Mouse (Mus musculus): ENCODE data around the gene Patz1. TPM values are rescaled to one million over a fixed set of nuclear protein-coding genes. Genes with fewer than 3 reads are reported as not detected.

Patz1 gene
- polyA plus RNA-seq, 1 experiment from 2014 or later: 61.3 TPM

DNA sequence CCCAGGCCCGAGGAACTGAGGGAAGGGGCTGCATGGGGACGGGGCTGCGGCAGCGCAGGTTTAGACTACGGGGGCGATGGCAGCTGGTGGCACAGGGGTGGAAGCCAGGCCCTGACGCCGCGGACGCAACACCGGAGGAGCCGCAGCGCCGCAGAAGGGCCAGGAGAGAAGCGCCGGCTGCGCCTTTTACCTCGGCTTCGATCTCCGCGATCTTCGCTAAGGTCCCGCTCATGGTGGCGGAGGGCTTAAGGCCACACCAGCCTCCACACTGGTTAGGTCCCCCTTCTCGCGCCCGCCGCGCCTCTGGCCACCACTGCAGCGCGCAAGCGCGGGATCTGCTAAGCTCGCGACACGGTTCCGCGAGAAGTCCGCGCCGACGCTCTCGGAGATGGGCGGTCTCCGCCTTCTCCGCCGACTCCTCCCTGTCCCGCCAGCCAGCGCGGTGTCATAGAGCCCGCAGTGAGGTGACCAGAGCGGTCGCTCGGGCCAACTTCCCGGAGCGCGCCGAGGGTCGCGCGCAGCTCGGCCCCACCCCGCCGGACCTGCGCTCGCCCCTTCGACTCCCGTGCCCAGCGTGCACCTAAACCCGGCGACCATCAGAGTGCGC, 22.5 kb upstream of the Patz1 start, which contains the start of gene Drg1:
Gene Drg1, minus strand, starts transcription at position 337 of the 607 bp plus-strand sequence.
- H3K4me1 ChIP-seq (ENCODE audit: insufficient read depth): no peaks in the 10 kb centered on the region
- under 1% methylated on average over 72 of the region's 72 CpGs for WGBS
- peak within 1 kb of the TSS; percentile 87 for H3K9ac ChIP-seq
- H3K4me2 ChIP-seq: peak within 1 kb of the TSS; percentile 76
- peak within 1 kb of the TSS; percentile 88 for H3K27ac ChIP-seq (ENCODE audit: low read depth)
- TF ChIP-seq CTCF (IDR thresholded peaks at IDR 0.05; ENCODE audit: low read depth): no peak
- peak; percentile 99 for DNase-seq
- no peaks in the 10 kb centered on the region for H3K27me3 ChIP-seq (ENCODE audit: insufficient read depth, low read length)
- H3K4me3 ChIP-seq (ENCODE audit: low read depth, low read length): peak within 1 kb of the TSS; percentile 64
- ATAC-seq (ENCODE audit: insufficient read depth): peak; percentile 99
- H3K9me3 ChIP-seq (ENCODE audit: low read depth, low read length): no peaks in the 10 kb centered on the region
- H3K36me3 ChIP-seq (ENCODE audit: insufficient read depth): peaks cover 33% of the 10 kb centered on the region

DNA sequence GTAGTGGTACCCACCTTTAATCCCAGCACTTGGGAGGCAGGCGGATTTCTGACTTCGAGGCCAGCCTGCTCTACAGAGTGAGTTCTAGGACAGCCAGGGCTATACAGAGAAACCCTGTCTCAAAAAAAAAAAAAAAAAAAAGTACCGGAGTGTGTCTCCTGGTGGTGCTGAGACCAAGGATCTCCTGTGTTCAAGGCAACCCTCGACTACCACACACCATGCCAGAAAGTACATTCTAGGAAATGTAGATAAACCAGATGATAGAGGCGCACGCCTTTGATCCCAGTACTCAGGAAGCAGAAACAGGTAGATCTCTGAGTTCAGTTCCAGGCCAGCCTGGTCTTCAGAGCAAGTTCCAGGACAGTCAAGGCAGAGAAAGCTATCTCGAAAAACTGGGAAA, 21.5 kb upstream of the Patz1 start:
- WGBS: 48% methylated on average over 7 of the region's 7 CpGs
- no peaks in the 10 kb centered on the region for H3K27me3 ChIP-seq (ENCODE audit: insufficient read depth, low read length)
- H3K4me1 ChIP-seq (ENCODE audit: insufficient read depth): no peaks in the 10 kb centered on the region
- no peak for TF ChIP-seq CTCF (IDR thresholded peaks at IDR 0.05; ENCODE audit: low read depth)
- H3K9ac ChIP-seq: peak overlapping the region; percentile 87
- ATAC-seq (ENCODE audit: insufficient read depth) (no peak), DNase-seq (no peak)
- H3K27ac ChIP-seq (ENCODE audit: low read depth): no peak overlapping the region
- no peaks in the 10 kb centered on the region for H3K9me3 ChIP-seq (ENCODE audit: low read depth, low read length)
- H3K4me3 ChIP-seq (ENCODE audit: low read depth, low read length): peak overlapping the region; percentile 64
- peak overlapping the region; percentile 76 for H3K4me2 ChIP-seq
- peaks cover 23% of the 10 kb centered on the region; the same call in 1 of the 2 replicates for H3K36me3 ChIP-seq (ENCODE audit: insufficient read depth)

DNA sequence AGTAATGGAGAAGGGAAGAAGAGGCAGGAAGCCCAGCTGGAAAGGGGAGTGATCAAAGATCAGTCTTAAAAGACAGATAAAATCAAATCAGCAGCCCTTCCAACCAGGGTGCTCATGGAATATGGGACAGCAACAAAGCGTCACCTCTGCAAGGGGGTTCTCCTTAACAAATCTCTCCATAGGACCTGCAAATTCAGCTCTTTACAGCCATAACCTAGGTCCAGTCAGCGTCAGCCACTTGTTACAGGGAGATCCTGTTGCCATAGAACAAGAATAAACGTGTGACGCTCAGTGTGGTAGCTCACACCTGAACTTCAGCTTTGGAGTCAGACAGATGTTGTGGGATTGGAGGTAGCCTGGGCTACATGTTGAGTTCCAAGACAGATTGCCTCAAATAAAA, 19.4 kb upstream of the Patz1 start:
- Histone ChIP-seq H3K36me3 (ENCODE audit: insufficient read depth) (peaks cover 3% of the 10 kb centered on the region; the same call in 1 of the 2 replicates), H3K27me3 (ENCODE audit: insufficient read depth, low read length) (no peaks in the 10 kb centered on the region), H3K4me3 (ENCODE audit: low read depth, low read length) (no peak overlapping the region), H3K9ac (no peak overlapping the region), H3K27ac (ENCODE audit: low read depth) (no peak overlapping the region), H3K4me1 (ENCODE audit: insufficient read depth) (no peaks in the 10 kb centered on the region), H3K9me3 (ENCODE audit: low read depth, low read length) (no peaks in the 10 kb centered on the region), H3K4me2 (no peak overlapping the region)
- DNase-seq: no peak
- WGBS: 23% methylated on average over 4 of the region's 4 CpGs
- ATAC-seq (ENCODE audit: insufficient read depth): no peak
- TF ChIP-seq CTCF (IDR thresholded peaks at IDR 0.05; ENCODE audit: low read depth): no peak

DNA sequence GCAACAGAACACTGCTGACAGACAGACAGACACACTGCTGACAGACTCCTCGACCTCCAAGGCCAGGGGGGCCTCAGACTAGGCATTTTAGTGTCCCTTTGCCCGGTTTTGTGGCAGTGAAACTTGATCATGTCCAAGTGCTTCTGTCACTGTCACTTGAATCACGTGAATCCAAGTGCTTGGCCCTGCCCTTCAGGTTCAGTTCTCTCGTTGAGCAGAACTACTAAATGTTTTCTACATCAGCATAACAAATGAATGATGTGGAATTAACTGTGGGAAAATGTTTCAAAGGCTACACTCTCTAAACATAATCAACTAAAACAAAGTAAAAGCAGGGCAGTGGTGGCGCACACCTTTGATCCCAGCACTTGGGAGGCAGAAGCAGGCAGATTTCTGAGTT, 10.3 kb upstream of the Patz1 start:
- DNase-seq (no peak), ATAC-seq (ENCODE audit: insufficient read depth) (no peak)
- H3K36me3 ChIP-seq (ENCODE audit: insufficient read depth): no peaks in the 10 kb centered on the region
- no peaks in the 10 kb centered on the region for H3K9me3 ChIP-seq (ENCODE audit: low read depth, low read length)
- no peak overlapping the region for H3K9ac ChIP-seq
- WGBS: 46% methylated on average over 5 of the region's 5 CpGs
- H3K4me2 ChIP-seq: no peak overlapping the region
- no peaks in the 10 kb centered on the region for H3K4me1 ChIP-seq (ENCODE audit: insufficient read depth)
- no peak overlapping the region for H3K27ac ChIP-seq (ENCODE audit: low read depth)
- H3K27me3 ChIP-seq (ENCODE audit: insufficient read depth, low read length): no peaks in the 10 kb centered on the region
- TF ChIP-seq CTCF (IDR thresholded peaks at IDR 0.05; ENCODE audit: low read depth): no peak
- H3K4me3 ChIP-seq (ENCODE audit: low read depth, low read length): no peak overlapping the region

DNA sequence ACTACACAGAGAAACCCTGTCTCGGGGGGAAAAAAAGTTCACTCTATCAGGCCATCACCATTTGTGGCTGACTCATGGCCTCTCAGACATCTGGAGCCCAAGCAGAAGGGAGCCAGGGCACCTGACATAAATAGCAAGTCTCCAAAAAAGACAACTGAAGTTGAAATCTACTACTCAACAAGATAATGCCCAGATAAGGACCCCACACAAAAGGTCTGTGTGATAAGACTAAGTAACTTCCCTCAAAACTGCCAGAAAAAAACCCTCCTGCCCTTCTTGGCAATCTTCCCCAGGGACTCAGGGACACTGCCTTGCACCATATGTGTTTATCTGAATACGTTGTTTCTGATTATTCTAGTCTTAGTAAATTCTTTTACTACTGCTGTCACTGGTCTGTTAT, 8.9 kb upstream of the Patz1 start:
- Histone ChIP-seq H3K9ac (no peak overlapping the region), H3K4me1 (ENCODE audit: insufficient read depth) (no peaks in the 10 kb centered on the region), H3K4me2 (no peak overlapping the region), H3K27ac (ENCODE audit: low read depth) (no peak overlapping the region), H3K36me3 (ENCODE audit: insufficient read depth) (no peaks in the 10 kb centered on the region), H3K27me3 (ENCODE audit: insufficient read depth, low read length) (no peaks in the 10 kb centered on the region), H3K4me3 (ENCODE audit: low read depth, low read length) (no peak overlapping the region), H3K9me3 (ENCODE audit: low read depth, low read length) (no peaks in the 10 kb centered on the region)
- 67% methylated on average over 2 of the region's 2 CpGs for WGBS
- DNase-seq (no peak), ATAC-seq (ENCODE audit: insufficient read depth) (no peak)
- no peak for TF ChIP-seq CTCF (IDR thresholded peaks at IDR 0.05; ENCODE audit: low read depth)

DNA sequence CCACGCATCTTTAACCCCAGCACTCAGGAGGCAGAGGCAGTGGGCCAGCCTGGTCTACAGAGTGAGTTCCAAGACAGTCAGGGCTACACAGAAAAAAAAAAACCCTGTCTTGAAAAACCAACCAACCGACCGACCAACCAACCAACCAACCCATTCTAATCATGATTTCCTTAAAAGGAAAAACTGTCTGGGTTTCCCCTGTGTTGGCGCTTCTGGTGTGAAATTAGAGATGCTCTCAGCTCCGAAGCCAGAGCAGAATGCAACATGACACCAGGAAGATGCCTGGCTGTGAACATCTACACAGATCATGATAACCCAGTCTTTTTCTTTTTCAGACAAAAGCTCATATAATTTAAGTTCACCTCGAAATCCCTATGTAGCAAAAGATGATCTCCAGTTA, 5.8 kb upstream of the Patz1 start:
- Histone ChIP-seq H3K36me3 (ENCODE audit: insufficient read depth) (no peaks in the 10 kb centered on the region), H3K9ac (no peak overlapping the region), H3K9me3 (ENCODE audit: low read depth, low read length) (no peaks in the 10 kb centered on the region), H3K27ac (ENCODE audit: low read depth) (no peak overlapping the region), H3K4me3 (ENCODE audit: low read depth, low read length) (no peak overlapping the region), H3K27me3 (ENCODE audit: insufficient read depth, low read length) (no peaks in the 10 kb centered on the region), H3K4me1 (ENCODE audit: insufficient read depth) (peaks cover 2% of the 10 kb centered on the region; the same call in 1 of the 2 replicates), H3K4me2 (no peak overlapping the region)
- TF ChIP-seq CTCF (IDR thresholded peaks at IDR 0.05; ENCODE audit: low read depth): no peak
- ATAC-seq (ENCODE audit: insufficient read depth): no peak
- DNase-seq: no peak
- WGBS: 80% methylated on average over 6 of the region's 6 CpGs

DNA sequence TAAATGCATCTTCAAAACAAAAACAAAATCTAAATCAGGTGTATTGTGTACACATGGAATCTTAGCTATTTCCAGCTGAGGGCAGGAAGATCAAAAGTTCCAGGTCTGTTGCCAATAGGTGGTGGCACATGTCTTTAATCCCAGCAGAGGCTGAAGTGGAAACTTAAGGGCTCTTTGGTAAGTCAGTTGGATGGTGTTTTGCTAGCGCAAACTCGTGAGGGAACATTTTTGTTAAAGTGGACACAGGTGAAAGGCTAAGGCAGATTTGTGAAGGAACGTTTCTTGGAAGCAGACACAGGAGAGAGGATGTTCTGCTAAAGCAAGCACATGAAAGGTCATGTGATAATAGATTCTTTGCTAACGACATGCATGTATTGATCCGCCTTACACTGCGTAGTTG, 5.0 kb upstream of the Patz1 start:
- no peak for ATAC-seq (ENCODE audit: insufficient read depth)
- no peak overlapping the region for H3K9ac ChIP-seq
- no peak for DNase-seq
- H3K4me2 ChIP-seq: no peak overlapping the region
- H3K9me3 ChIP-seq (ENCODE audit: low read depth, low read length): no peaks in the 10 kb centered on the region
- no peak overlapping the region for H3K27ac ChIP-seq (ENCODE audit: low read depth)
- TF ChIP-seq CTCF (IDR thresholded peaks at IDR 0.05; ENCODE audit: low read depth): no peak
- H3K4me3 ChIP-seq (ENCODE audit: low read depth, low read length): no peak overlapping the region
- peaks cover 6% of the 10 kb centered on the region; the same call in 1 of the 2 replicates for H3K4me1 ChIP-seq (ENCODE audit: insufficient read depth)
- WGBS: 84% methylated on average over 6 of the region's 6 CpGs
- H3K27me3 ChIP-seq (ENCODE audit: insufficient read depth, low read length): no peaks in the 10 kb centered on the region
- H3K36me3 ChIP-seq (ENCODE audit: insufficient read depth): no peaks in the 10 kb centered on the region
